16 mouse cellular contexts compared by ENCODE assay signal in genomic region chr6:35027257-35027656, GRCm38 (mm10). TPM values are rescaled to one million over a fixed set of nuclear protein-coding genes. Genes with fewer than 3 reads are reported as not detected.
DNase-seq lines count a peak whose midpoint lies in the region; ATAC-seq and TF ChIP-seq lines count a peak whose summit lies in the region.
"Had no signal": no experiment of that assay in that cellular context is flagged by ENCODE, and none has a peak within 500 bp of the region (broad histone marks: within the 10 kb centered on the region; RNA-seq: fewer than 3 reads in every experiment).

No protein-coding gene starts in this region.

- no peak overlapping the region for H3K4me2 ChIP-seq in hindbrain, embryonic 16.5 days (ENCODE audit: low read length)
- no peak overlapping the region for H3K4me2 ChIP-seq in hindbrain, embryonic 11.5 days (replicated peaks; ENCODE audit: low read depth, low read length)
- H3K4me2 ChIP-seq in forebrain, embryonic 16.5 days (ENCODE audit: low read length), result no peak overlapping the region
- no peak overlapping the region for H3K4me2 ChIP-seq in hindbrain, embryonic 13.5 days
- H3K4me2 ChIP-seq: embryonic facial prominence, embryonic 15.5 days; hindbrain, embryonic 15.5 days; liver, embryonic 13.5 days had no signal

- H3K27me3 ChIP-seq in hindbrain, embryonic 16.5 days (replicated peaks; ENCODE audit: control insufficient read depth, insufficient read depth, low read length), result no peaks in the 10 kb centered on the region
- no peaks in the 10 kb centered on the region for H3K27me3 ChIP-seq in hindbrain, embryonic 11.5 days (ENCODE audit: control insufficient read depth, insufficient read depth, low read length)
- H3K27me3 ChIP-seq in forebrain, embryonic 16.5 days (replicated peaks; ENCODE audit: control insufficient read depth, insufficient read depth, low read length), result no peaks in the 10 kb centered on the region
- H3K27me3 ChIP-seq in hindbrain, embryonic 13.5 days, result no peaks in the 10 kb centered on the region
- H3K27me3 ChIP-seq: embryonic facial prominence, embryonic 15.5 days; hindbrain, embryonic 15.5 days; liver, embryonic 13.5 days; Patski had no signal

- H3K36me3 ChIP-seq in hindbrain, embryonic 16.5 days (ENCODE audit: control insufficient read depth, insufficient read depth, low read length), result 0 out of 2 replicates have a peak, but pooled peaks cover 2% of the 10 kb centered on the region
- no peaks in the 10 kb centered on the region for H3K36me3 ChIP-seq in hindbrain, embryonic 11.5 days (ENCODE audit: control insufficient read depth, insufficient read depth, low read length)
- H3K36me3 ChIP-seq in ES-E14 (ENCODE audit: control insufficient read depth, insufficient read depth, low read length, poor library complexity, severe bottlenecking), result peaks cover 2% of the 10 kb centered on the region; the same call in 1 of the 2 replicates
- H3K36me3 ChIP-seq in forebrain, embryonic 16.5 days (ENCODE audit: control insufficient read depth, insufficient read depth), result no peaks in the 10 kb centered on the region
- H3K36me3 ChIP-seq in hindbrain, embryonic 13.5 days, result peaks cover 8% of the 10 kb centered on the region
- H3K36me3 ChIP-seq: hindbrain, embryonic 15.5 days had no signal

- no peaks in the 10 kb centered on the region for H3K9me3 ChIP-seq in hindbrain, embryonic 16.5 days (ENCODE audit: control insufficient read depth, low read length)
- no peaks in the 10 kb centered on the region for H3K9me3 ChIP-seq in hindbrain, embryonic 11.5 days (ENCODE audit: control insufficient read depth, low read length)
- no peaks in the 10 kb centered on the region for H3K9me3 ChIP-seq in ES-E14 (ENCODE audit: control insufficient read depth, insufficient read depth, low read depth, low read length)
- no peaks in the 10 kb centered on the region for H3K9me3 ChIP-seq in forebrain, embryonic 16.5 days (ENCODE audit: control insufficient read depth, low read length)
- H3K9me3 ChIP-seq in hindbrain, embryonic 13.5 days, result no peaks in the 10 kb centered on the region
- H3K9me3 ChIP-seq: embryonic facial prominence, embryonic 15.5 days; hindbrain, embryonic 15.5 days; liver, embryonic 13.5 days had no signal

- ATAC-seq in hindbrain, embryonic 16.5 days, result peak; percentile 58; the same call in 1 of the 2 replicates
- ATAC-seq in hindbrain, embryonic 11.5 days (ENCODE audit: low FRiP score), result no peak
- 0 out of 2 replicates have a peak, but pooled peaks have one; percentile 45 for ATAC-seq in forebrain, embryonic 16.5 days
- no peak for ATAC-seq in megakaryocyte, adult 5-6 weeks (ENCODE audit: poor library complexity, severe bottlenecking)
- no peak for ATAC-seq in hindbrain, embryonic 13.5 days (ENCODE audit: low FRiP score)
- ATAC-seq: Patski had no signal

- H3K9ac ChIP-seq in hindbrain, embryonic 16.5 days (ENCODE audit: low read depth, low read length), result no peak overlapping the region
- H3K9ac ChIP-seq in hindbrain, embryonic 11.5 days (ENCODE audit: low read depth, low read length), result no peak overlapping the region
- H3K9ac ChIP-seq in ES-E14 (ENCODE audit: insufficient read depth, low read depth, low read length, poor library complexity, severe bottlenecking), result no peak overlapping the region
- H3K9ac ChIP-seq in forebrain, embryonic 16.5 days (replicated peaks; ENCODE audit: low read depth, low read length), result no peak overlapping the region
- no peak overlapping the region for H3K9ac ChIP-seq in hindbrain, embryonic 13.5 days
- H3K9ac ChIP-seq: embryonic facial prominence, embryonic 15.5 days; hindbrain, embryonic 15.5 days; liver, embryonic 13.5 days had no signal

- 57% methylated on average over 6 of the region's 6 CpGs for WGBS in hindbrain, embryonic 16.5 days
- 75% methylated on average over 6 of the region's 6 CpGs for WGBS in hindbrain, embryonic 11.5 days
- WGBS in forebrain, embryonic 16.5 days, result 51% methylated on average over 6 of the region's 6 CpGs
- 63% methylated on average over 6 of the region's 6 CpGs for WGBS in hindbrain, embryonic 13.5 days

- no peak overlapping the region for H3K27ac ChIP-seq in hindbrain, embryonic 16.5 days (ENCODE audit: low read depth, low read length)
- no peak overlapping the region for H3K27ac ChIP-seq in hindbrain, embryonic 11.5 days (ENCODE audit: low read depth, low read length)
- no peak overlapping the region for H3K27ac ChIP-seq in ES-E14 (ENCODE audit: insufficient read depth, low read depth, low read length, poor library complexity, severe bottlenecking)
- no peak overlapping the region for H3K27ac ChIP-seq in forebrain, embryonic 16.5 days (ENCODE audit: low read length)
- no peak overlapping the region for H3K27ac ChIP-seq in hindbrain, embryonic 13.5 days
- H3K27ac ChIP-seq: embryonic facial prominence, embryonic 15.5 days; heart, adult 2 months; hindbrain, embryonic 15.5 days; kidney, postnatal 0 days; left cerebral cortex, adult 2 months; liver, embryonic 13.5 days had no signal

- H3K4me3 ChIP-seq in hindbrain, embryonic 16.5 days (ENCODE audit: low read length), result no peak overlapping the region
- no peak overlapping the region for H3K4me3 ChIP-seq in hindbrain, embryonic 11.5 days (ENCODE audit: low read depth, low read length)
- no peak overlapping the region for H3K4me3 ChIP-seq in ES-E14 (ENCODE audit: insufficient read depth in 1 of 2, low read depth in 1 of 2, low read length in 2 of 2, poor library complexity in 1 of 2, severe bottlenecking in 1 of 2)
- no peak overlapping the region for H3K4me3 ChIP-seq in forebrain, embryonic 16.5 days (replicated peaks; ENCODE audit: low read length)
- no peak overlapping the region for H3K4me3 ChIP-seq in hindbrain, embryonic 13.5 days
- H3K4me3 ChIP-seq: embryonic facial prominence, embryonic 15.5 days; heart, adult 2 months; hindbrain, embryonic 15.5 days; left cerebral cortex, adult 2 months; liver, embryonic 13.5 days had no signal

- no peaks in the 10 kb centered on the region; the same call in 1 of the 2 replicates for H3K4me1 ChIP-seq in hindbrain, embryonic 16.5 days (ENCODE audit: control insufficient read depth, insufficient read depth, low read depth, low read length)
- no peaks in the 10 kb centered on the region for H3K4me1 ChIP-seq in hindbrain, embryonic 11.5 days (replicated peaks; ENCODE audit: control insufficient read depth, insufficient read depth, low read length)
- peaks cover 7 to 8% of the 10 kb centered on the region in 2 experiments for H3K4me1 ChIP-seq in ES-E14 (ENCODE audit: control insufficient read depth in 2 of 2, insufficient read depth in 2 of 2, low read length in 2 of 2, poor library complexity in 1 of 2)
- H3K4me1 ChIP-seq in forebrain, embryonic 16.5 days (replicated peaks; ENCODE audit: control insufficient read depth, insufficient read depth, low read length), result peaks cover 6% of the 10 kb centered on the region
- H3K4me1 ChIP-seq in hindbrain, embryonic 13.5 days (replicated peaks), result 0 out of 2 replicates have a peak, but pooled peaks cover 9% of the 10 kb centered on the region

- no peak for DNase-seq in hindbrain, embryonic 11.5 days (ENCODE audit: low spot score)
- DNase-seq in ES-E14 (ENCODE audit: low read depth, low spot score), result peak; percentile 26
- peak; percentile 82 for DNase-seq in ZHBTc4 (ENCODE audit: low read depth, low spot score)
- no peak for DNase-seq in layer of hippocampus, postnatal 14 days (ENCODE audit: low spot score in 2 of 2)
- DNase-seq: liver, embryonic 13.5 days; thymus, postnatal 14 days had no signal

- in situ Hi-C loops in ES-E14 (cut with MboI; ENCODE audit: low sequenced_read_pairs in 2 of 2, unreplicated experiment in 2 of 2), result no loop called here

TF ChIP-seq in ES-E14, 5 proteins besides CTCF, POLR2A, EP300 and RAD21:
- TF ChIP-seq ZNF384 (IDR thresholded peaks at IDR 0.05; ENCODE audit: low read depth, low read length) (no peak), CHD2 (IDR thresholded peaks at IDR 0.05; ENCODE audit: low read depth, low read length) (no peak), ZC3H11A (IDR thresholded peaks at IDR 0.05; ENCODE audit: borderline replicate concordance, low read depth, low read length) (no peak), HCFC1 (IDR thresholded peaks at IDR 0.05; ENCODE audit: borderline replicate concordance, insufficient read depth, low read length) (no peak), MAFK (IDR thresholded peaks at IDR 0.05; ENCODE audit: insufficient read depth, low read depth, low read length) (no peak)

RNA-seq across cellular contexts. Expression of gene Slc23a4, which starts 39.1 kb away (rescaled TPM):
- 0.78 and 0.92 TPM in 2 replicates for polyA plus RNA-seq in hindbrain, embryonic 16.5 days (2015; fragmentation: Nextera tagmentation; extraction: Ambion mirVana)
- polyA plus RNA-seq in hindbrain, embryonic 11.5 days (2014; fragmentation: Nextera tagmentation; extraction: Ambion mirVana), result 0.46 and 0.49 TPM in 2 replicates
- total RNA-seq in ES-E14 (2012; rRNA removed), result 2.1 and 3.1 TPM in 2 replicates
- polyA plus RNA-seq in forebrain, embryonic 16.5 days (2015; fragmentation: Nextera tagmentation; extraction: Ambion mirVana), result 0.76 and 0.85 TPM in 2 replicates
- total RNA-seq in layer of hippocampus, postnatal 14 days (2021), result 1 to 10 TPM in 1 of 2 experiments, under 1 TPM in 1; 0.83 to 1.2 TPM
- 0.36 TPM in 1 of 2 replicates, not detected in the other for total RNA-seq in megakaryocyte, adult 5-6 weeks (2015)
- total RNA-seq in megakaryocyte, adult 5-6 weeks (2017), result 0.11 and 0.73 TPM in 2 replicates
- 0.56 and 0.57 TPM in 2 replicates for polyA plus RNA-seq in hindbrain, embryonic 13.5 days (2015; fragmentation: Nextera tagmentation; extraction: Ambion mirVana)

Comparison
In these comparisons a context has a peak if more than half of its experiments do, and no peak if none do; other contexts are left out.
1. ATAC-seq: peak in hindbrain, embryonic 16.5 days (single experiment) and forebrain, embryonic 16.5 days (single experiment); none in hindbrain, embryonic 11.5 days (single experiment), megakaryocyte, adult 5-6 weeks (single experiment) and hindbrain, embryonic 13.5 days (single experiment).
2. DNase-seq: peak in ES-E14 (single experiment) and ZHBTc4 (single experiment); none in hindbrain, embryonic 11.5 days (single experiment) and layer of hippocampus, postnatal 14 days (0 of 2).